Mouse (Mus musculus) ES-E14 (cell line): Measurements from ENCODE around the gene Tnrc6c. TPM values are rescaled to one million over a fixed set of nuclear protein-coding genes. Genes with fewer than 3 reads are reported as not detected.

Experiments used
- DNase-seq: peaks from one replicate; pipeline ENCODE4 v3.0.0-alpha.2; 2013; ENCODE audit warnings: low read depth, low spot score
- H3K27ac ChIP-seq: 2 replicates; pipeline ENCODE4 v1.5.1; 2012; ENCODE audit warnings: low read depth, mild to moderate bottlenecking, low read length, moderate library complexity, mixed read lengths; ENCODE audit not compliant: poor library complexity, insufficient read depth, severe bottlenecking
- H3K36me3 ChIP-seq: 2 replicates; pipeline ENCODE4 v1.6.1; 2012; ENCODE audit warnings: mild to moderate bottlenecking, low read length, moderate library complexity, mixed read lengths; ENCODE audit not compliant: control insufficient read depth, poor library complexity, insufficient read depth, severe bottlenecking
- H3K4me1 ChIP-seq, 2 experiments: fragments of 150-350 bp in 1 of 2; sonication (generic) in 1 of 2; 2 replicates each; pipeline ENCODE4 v1.6.1; 2012; ENCODE audit warnings: low read length in 2 of 2, mild to moderate bottlenecking in 1 of 2, mixed read lengths in 1 of 2; ENCODE audit not compliant: control insufficient read depth in 2 of 2, insufficient read depth in 2 of 2, poor library complexity in 1 of 2
- H3K4me3 ChIP-seq, 2 experiments: fragments of 150-350 bp in 1 of 2; sonication (generic) in 1 of 2; 2 replicates each; pipeline ENCODE4 v1.5.1; 2012; ENCODE audit warnings: low read length in 2 of 2, low read depth in 1 of 2, mild to moderate bottlenecking in 1 of 2, mixed read lengths in 1 of 2; ENCODE audit not compliant: insufficient read depth in 1 of 2, poor library complexity in 1 of 2, severe bottlenecking in 1 of 2
- H3K9ac ChIP-seq: 2 replicates; pipeline ENCODE4 v1.6.1; 2012; ENCODE audit warnings: low read depth, mild to moderate bottlenecking, low read length, mixed read lengths; ENCODE audit not compliant: poor library complexity, insufficient read depth, severe bottlenecking
- H3K9me3 ChIP-seq: fragments of 150-350 bp; sonication (generic); 2 replicates; pipeline ENCODE4 v1.6.1; 2012; ENCODE audit warnings: low read depth, mild to moderate bottlenecking, low read length; ENCODE audit not compliant: control insufficient read depth, insufficient read depth
- CHD2 ChIP-seq: IDR thresholded peaks from 2 replicates; pipeline ENCODE4 v1.6.1; 2014; ENCODE audit warnings: mild to moderate bottlenecking, low read depth, low read length, inconsistent platforms
- HCFC1 ChIP-seq: IDR thresholded peaks from 2 replicates; pipeline ENCODE4 v1.6.1; 2012; ENCODE audit warnings: low read length, inconsistent platforms, borderline replicate concordance; ENCODE audit not compliant: insufficient read depth
- MAFK ChIP-seq: IDR thresholded peaks from 2 replicates; pipeline ENCODE4 v1.6.1; 2014; ENCODE audit warnings: mild to moderate bottlenecking, low read depth, low read length, inconsistent platforms; ENCODE audit not compliant: insufficient read depth
- ZC3H11A ChIP-seq: IDR thresholded peaks from 2 replicates; pipeline ENCODE4 v1.6.1; 2012; ENCODE audit warnings: low read depth, mild to moderate bottlenecking, inconsistent platforms, low read length, borderline replicate concordance
- ZNF384 ChIP-seq: IDR thresholded peaks from 2 replicates; pipeline ENCODE4 v1.6.1; 2012; ENCODE audit warnings: low read depth, low read length, inconsistent platforms
- in situ Hi-C, 2 experiments: fragments of 600-800 bp; cut with MboI; formaldehyde crosslinking; loops; one replicate each; pipeline ENCODE4 v1.15.1; 2025; ENCODE audit warnings: low sequenced_read_pairs in 2 of 2, inconsistent platforms in 1 of 2; ENCODE audit not compliant: unreplicated experiment in 2 of 2
- total RNA-seq: library from RNA; depleted of rRNA; stranded (reverse); fragments of 300-350 nt; gene quantifications from 2 replicates; pipeline ENCODE4 v1.2.3, GENCODE M21; 2012; rRNA removed

The Tnrc6c gene
- total RNA-seq, 1 experiment = 21.5 TPM

- no peak for DNase-seq
- in situ Hi-C loops = loop anchor here in 1 of 2 experiments (25.0 kb wide), 1 partner anchor 419 kb away; no protein-coding TSS in a partner anchor
- Histone ChIP-seq H3K36me3 (no peaks in the 10 kb centered on the region), H3K9me3 (no peaks in the 10 kb centered on the region), H3K27ac (no peak overlapping the region), H3K4me1 (peaks cover 4 to 5% of the 10 kb centered on the region in 2 experiments; a peak in 3 of 4 replicates), H3K4me3 (no peak overlapping the region), H3K9ac (no peak overlapping the region)
- TF ChIP-seq ZNF384 (no peak), CHD2 (no peak), ZC3H11A (no peak), MAFK (no peak), HCFC1 (no peak)
Measured at GRCm38 (mm10) chr11:117806781-117807180, 152.7 kb downstream of the Tnrc6c start.

DNA sequence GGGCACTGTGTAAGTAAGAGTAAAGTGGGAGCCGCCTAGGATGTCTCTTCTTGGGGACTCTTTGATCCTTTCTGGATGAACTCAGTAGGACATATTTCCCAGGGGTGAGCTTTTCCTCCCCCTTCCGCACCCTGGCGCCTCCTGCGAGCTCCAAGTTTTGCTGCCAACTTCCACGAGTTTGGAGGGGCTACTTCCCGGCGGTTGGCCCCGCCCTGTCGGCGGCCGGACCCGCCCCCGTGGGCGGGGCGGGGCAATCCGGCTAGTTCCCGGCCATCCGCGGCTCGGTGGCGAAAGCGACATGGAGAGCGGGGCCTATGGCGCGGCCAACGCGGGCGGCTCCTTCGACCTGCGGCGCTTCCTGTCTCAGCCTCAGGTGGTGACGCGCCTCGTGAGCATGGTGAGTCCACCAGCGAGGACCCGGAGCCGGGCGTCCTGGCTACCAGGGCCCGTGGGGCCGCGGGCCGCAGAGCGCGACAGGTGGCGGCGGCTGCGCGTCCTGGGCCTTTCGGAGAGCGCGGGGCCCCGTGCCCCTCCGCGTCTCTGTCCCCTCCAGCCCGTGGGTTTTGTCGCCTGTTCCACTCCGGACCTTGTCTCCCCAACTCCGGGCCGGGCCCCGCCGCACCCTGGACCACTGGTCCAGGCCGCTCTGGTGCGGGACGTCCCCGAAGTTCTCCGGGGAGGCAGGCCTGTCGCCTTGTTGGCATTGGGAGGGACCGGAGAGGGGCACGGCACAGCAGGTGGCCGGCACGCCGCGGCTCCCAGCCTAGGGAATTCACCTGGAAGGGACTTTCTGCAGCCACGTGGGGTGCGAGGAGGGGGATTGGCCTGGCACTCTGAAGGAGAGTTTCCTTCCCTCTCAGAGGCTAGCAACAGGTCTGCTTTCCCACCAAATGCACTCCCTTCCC is 155.6 kb downstream of the Tnrc6c start, which contains the start of the genes Gm20708 and Syngr2:
Gm20708 (plus strand) TSS at position 262 of the 905 bp plus-strand sequence.
Syngr2 (plus strand) TSS at position 262 of the 905 bp plus-strand sequence.
- H3K9ac ChIP-seq = peak within 1 kb of the TSS; percentile 90
- H3K36me3 ChIP-seq = peaks cover 21% of the 10 kb centered on the region
- peak; percentile 54 for DNase-seq
- no peak within 1 kb of the TSS for H3K27ac ChIP-seq
- H3K4me1 ChIP-seq = peaks cover 5 to 9% of the 10 kb centered on the region in 2 experiments; a peak in 3 of 4 replicates
- no peaks in the 10 kb centered on the region for H3K9me3 ChIP-seq
- in situ Hi-C loops = loop anchor here in 1 of 2 experiments (25.0 kb wide), 1 partner anchor 422 kb away; no protein-coding TSS in a partner anchor
- peak within 1 kb of the TSS; percentile 77 to 96 for H3K4me3 ChIP-seq
- no peak for TF ChIP-seq ZC3H11A
- no peak for TF ChIP-seq ZNF384
- no peak for TF ChIP-seq MAFK
- TF ChIP-seq HCFC1 = no peak
- no peak for TF ChIP-seq CHD2

DNA sequence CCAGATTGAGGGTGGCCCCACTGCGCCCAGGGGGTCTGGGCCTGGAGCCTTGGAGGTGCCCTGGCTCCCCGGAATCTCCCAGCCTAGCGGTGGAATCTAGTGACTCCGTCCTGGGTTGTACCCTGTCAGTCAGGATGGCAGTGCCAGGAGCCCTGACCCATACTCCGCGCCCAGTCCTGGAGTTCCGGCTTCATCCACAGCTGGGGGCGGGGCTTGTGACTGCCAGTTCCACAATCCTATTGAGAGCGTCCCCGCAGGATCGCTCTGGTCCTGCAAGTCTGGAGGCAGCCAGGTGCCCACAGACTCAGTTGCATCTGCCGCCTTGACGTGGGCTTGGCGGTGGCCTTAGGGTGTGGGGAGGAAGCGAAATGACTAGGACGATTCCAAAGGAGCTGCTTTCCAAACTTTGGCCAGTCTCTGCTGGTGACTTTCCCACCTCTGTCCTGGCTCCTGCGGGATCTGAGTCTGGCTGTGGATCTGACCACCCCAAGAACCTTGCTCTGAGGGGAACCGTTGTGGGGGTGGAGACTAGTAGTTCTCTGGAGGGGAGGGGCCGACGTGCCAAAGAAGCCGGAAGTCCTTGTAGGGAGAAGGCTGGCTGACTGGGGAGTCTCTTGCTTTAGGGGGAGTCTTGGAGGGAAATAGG is 156.4 kb downstream of the Tnrc6c start:
- Histone ChIP-seq H3K4me1 (peaks cover 5 to 9% of the 10 kb centered on the region in 2 experiments; a peak in 3 of 4 replicates), H3K9ac (peak overlapping the region; percentile 90), H3K27ac (no peak overlapping the region), H3K9me3 (no peaks in the 10 kb centered on the region), H3K36me3 (peaks cover 28% of the 10 kb centered on the region), H3K4me3 (peak overlapping the region; percentile 77 to 96)
- TF ChIP-seq ZC3H11A (no peak), ZNF384 (no peak), HCFC1 (no peak), MAFK (no peak), CHD2 (no peak)
- DNase-seq = peak; percentile 77
- in situ Hi-C loops = loop anchor here in 1 of 2 experiments (25.0 kb wide), 1 partner anchor 423 kb away; no protein-coding TSS in a partner anchor

Other genes with a start within 250 kb of the Tnrc6c start
- gene Gm11733, start 169.9 kb upstream of the Tnrc6c start, total RNA-seq = not detected in 2 replicates
- gene Tmc8, start 127.8 kb downstream of the Tnrc6c start, total RNA-seq = 3.9 and 7.6 TPM in 2 replicates
- gene Tmc6, start 127.9 kb downstream of the Tnrc6c start, total RNA-seq = 36.0 and 79.1 TPM in 2 replicates
- gene 6030468B19Rik, start 143.4 kb downstream of the Tnrc6c start, total RNA-seq = not detected in 2 replicates
- gene Gm20708, start 155.4 kb downstream of the Tnrc6c start, total RNA-seq = 0.40 and 0.42 TPM in 2 replicates
- 69.6 and 98.0 TPM in 2 replicates for gene Syngr2, start 155.4 kb downstream of the Tnrc6c start, total RNA-seq
- gene Afmid, start 171.6 kb downstream of the Tnrc6c start, total RNA-seq = 1.8 and 2.4 TPM in 2 replicates
- gene Tk1, start 171.8 kb downstream of the Tnrc6c start, total RNA-seq = 77.5 and 89.3 TPM in 2 replicates
- gene Birc5, start 195.0 kb downstream of the Tnrc6c start, total RNA-seq = 125 and 166 TPM in 2 replicates
- 0.36 and 0.58 TPM in 2 replicates for gene Tmem235, start 206.5 kb downstream of the Tnrc6c start, total RNA-seq
- 1.2 and 3.1 TPM in 2 replicates for gene Tha1, start 219.2 kb downstream of the Tnrc6c start, total RNA-seq